Mouse (Mus musculus) right cerebral cortex, postnatal 14 days (tissue): ENCODE results near the gene Trappc2l.
"Not testable (repeated sequence)": the region's sequence is repeated elsewhere in the genome, so short reads cannot be mapped to it uniquely, and the experiment has no call there.

Experiments
- DNase-seq: peaks from one replicate; pipeline ENCODE4 v3.0.0; 2022

Gene Trappc2l

GRCm38 (mm10) chr8:122629388-122629787 lies 17.9 kb downstream of the Trappc2l start:
- no peak for DNase-seq

GRCm38 (mm10) chr8:122630696-122631095 lies 19.3 kb downstream of the Trappc2l start:
- no peak for DNase-seq

- not testable (repeated sequence) for DNase-seq
These were observed 20.7 kb downstream of the Trappc2l start for GRCm38 (mm10) chr8:122632134-122632533.

GRCm38 (mm10) chr8:122633205-122633604 lies 21.8 kb downstream of the Trappc2l start:
- no peak for DNase-seq

- no peak for DNase-seq
These were observed 24.7 kb downstream of the Trappc2l start for GRCm38 (mm10) chr8:122635878-122636802.

GRCm38 (mm10) chr8:122636803-122637175 lies 25.3 kb downstream of the Trappc2l start:
- DNase-seq = peak; percentile 48

GRCm38 (mm10) chr8:122637230-122637629 lies 25.8 kb downstream of the Trappc2l start:
- DNase-seq = no peak

- DNase-seq = no peak
These were observed 27.2 kb downstream of the Trappc2l start for GRCm38 (mm10) chr8:122638601-122639000.

GRCm38 (mm10) chr8:122639521-122640248 lies 28.2 kb downstream of the Trappc2l start:
- no peak for DNase-seq

- no peak for DNase-seq
These were observed 29.4 kb downstream of the Trappc2l start for GRCm38 (mm10) chr8:122640825-122641224.

GRCm38 (mm10) chr8:122641406-122641805 lies 30.0 kb downstream of the Trappc2l start:
- peak; percentile 76 for DNase-seq

GRCm38 (mm10) chr8:122642071-122642470 lies 30.6 kb downstream of the Trappc2l start:
- peak; percentile 56 for DNase-seq

- DNase-seq = no peak
These were observed 32.9 kb downstream of the Trappc2l start for GRCm38 (mm10) chr8:122644175-122644954.

GRCm38 (mm10) chr8:122646337-122646736 lies 34.9 kb downstream of the Trappc2l start:
- DNase-seq = no peak

GRCm38 (mm10) chr8:122648192-122648970 lies 36.9 kb downstream of the Trappc2l start:
- DNase-seq = no peak

GRCm38 (mm10) chr8:122651326-122651921 lies 40.0 kb downstream of the Trappc2l start:
- DNase-seq = no peak

GRCm38 (mm10) chr8:122652643-122653042 lies 41.2 kb downstream of the Trappc2l start:
- no peak for DNase-seq

GRCm38 (mm10) chr8:122654768-122655167 lies 43.3 kb downstream of the Trappc2l start:
- no peak for DNase-seq

- DNase-seq = no peak
These were observed 44.9 kb downstream of the Trappc2l start for GRCm38 (mm10) chr8:122656056-122656999.

- DNase-seq = no peak
These were observed 46.8 kb downstream of the Trappc2l start for GRCm38 (mm10) chr8:122658149-122658806.
